Mouse (Mus musculus) thymus, postnatal 14 days (tissue): ENCODE results near the gene Thy1.

Experiments
- DNase-seq: peaks from one replicate; pipeline ENCODE4 v3.0.0; 2021

Thy1 gene

GRCm38 (mm10) chr9:44084236-44084635, 41.1 kb downstream of the Thy1 start:
- DNase-seq, result no peak

GRCm38 (mm10) chr9:44084659-44085229, 41.6 kb downstream of the Thy1 start:
- peak; percentile 84 for DNase-seq

- no peak for DNase-seq
These were observed 42.1 kb downstream of the Thy1 start for GRCm38 (mm10) chr9:44085276-44085675.

GRCm38 (mm10) chr9:44085741-44086665, 42.8 kb downstream of the Thy1 start:
- DNase-seq, result no peak

- DNase-seq, result no peak
These were observed 43.8 kb downstream of the Thy1 start for GRCm38 (mm10) chr9:44086960-44087359.

GRCm38 (mm10) chr9:44087761-44088455, 44.7 kb downstream of the Thy1 start:
- DNase-seq, result no peak

- peak; percentile 63 for DNase-seq
These were observed 45.9 kb downstream of the Thy1 start for GRCm38 (mm10) chr9:44088877-44089608.

- peak; percentile 91 for DNase-seq
These were observed 50.7 kb downstream of the Thy1 start for GRCm38 (mm10) chr9:44093612-44094503.

- DNase-seq, result no peak
These were observed 51.6 kb downstream of the Thy1 start for GRCm38 (mm10) chr9:44094737-44095136.

- no peak for DNase-seq
These were observed 52.6 kb downstream of the Thy1 start for GRCm38 (mm10) chr9:44095781-44096180.

GRCm38 (mm10) chr9:44096536-44096935, 53.4 kb downstream of the Thy1 start:
- DNase-seq, result no peak
